Mouse (Mus musculus): ENCODE data around the gene Guca1a.
A peak's percentile ranks its signal among the peaks of the same experiment; 100 is the strongest.
"Not testable (repeated sequence)": the region's sequence is repeated elsewhere in the genome, so short reads cannot be mapped to it uniquely, and the experiment has no call there.

The Guca1a gene

GRCm38 (mm10) chr17:47409897-47410861 lies 9.8 kb upstream of the Guca1a start:
- not testable (repeated sequence) for DNase-seq (ENCODE audit: low read depth, low spot score)

GRCm38 (mm10) chr17:47408558-47408898 lies 8.1 kb upstream of the Guca1a start:
- no peak for DNase-seq (ENCODE audit: low read depth, low spot score)

GRCm38 (mm10) chr17:47407717-47408557 lies 7.6 kb upstream of the Guca1a start:
- DNase-seq (ENCODE audit: low read depth, low spot score) = no peak

- DNase-seq (ENCODE audit: low read depth, low spot score) = no peak
These were observed 1.3 kb downstream of the Guca1a start for GRCm38 (mm10) chr17:47399091-47399490.

GRCm38 (mm10) chr17:47395376-47395913 lies 4.9 kb downstream of the Guca1a start:
- no peak for DNase-seq (ENCODE audit: low read depth, low spot score)

GRCm38 (mm10) chr17:47394223-47394869 lies 6.0 kb downstream of the Guca1a start:
- no peak for DNase-seq (ENCODE audit: low read depth, low spot score)

GRCm38 (mm10) chr17:47386649-47387048 lies 13.7 kb downstream of the Guca1a start:
- DNase-seq (ENCODE audit: low read depth, low spot score) = no peak

GRCm38 (mm10) chr17:47385145-47385544 lies 15.2 kb downstream of the Guca1a start, which contains the start of gene Guca1b:
Gene Guca1b, plus strand, starts transcription at chr17:47385393.
- peak; percentile 24 for DNase-seq (ENCODE audit: low read depth, low spot score)

- no peak for DNase-seq (ENCODE audit: low read depth, low spot score)
These were observed 16.3 kb downstream of the Guca1a start for GRCm38 (mm10) chr17:47384064-47384463.

GRCm38 (mm10) chr17:47383266-47383665 lies 17.1 kb downstream of the Guca1a start:
- DNase-seq (ENCODE audit: low read depth, low spot score) = no peak

- DNase-seq (ENCODE audit: low read depth, low spot score) = no peak
These were observed 18.5 kb downstream of the Guca1a start for GRCm38 (mm10) chr17:47381917-47382316.

GRCm38 (mm10) chr17:47378133-47378532 lies 22.3 kb downstream of the Guca1a start:
- DNase-seq (ENCODE audit: low read depth, low spot score) = no peak

GRCm38 (mm10) chr17:47376779-47377280 lies 23.6 kb downstream of the Guca1a start:
- DNase-seq (ENCODE audit: low read depth, low spot score) = no peak

GRCm38 (mm10) chr17:47373991-47374390 lies 26.4 kb downstream of the Guca1a start:
- DNase-seq (ENCODE audit: low read depth, low spot score) = no peak

GRCm38 (mm10) chr17:47371451-47371850 lies 28.9 kb downstream of the Guca1a start:
- DNase-seq (ENCODE audit: low read depth, low spot score) = peak; percentile 82

- no peak for DNase-seq (ENCODE audit: low read depth, low spot score)
These were observed 31.3 kb downstream of the Guca1a start for GRCm38 (mm10) chr17:47369087-47369443.

GRCm38 (mm10) chr17:47368401-47369086 lies 31.8 kb downstream of the Guca1a start, which contains the start of gene Mrps10:
Gene Mrps10, plus strand, starts transcription at chr17:47368887.
- peak; percentile 83 for DNase-seq (ENCODE audit: low read depth, low spot score)

- no peak for DNase-seq (ENCODE audit: low read depth, low spot score)
These were observed 39.0 kb downstream of the Guca1a start for GRCm38 (mm10) chr17:47361343-47361742.

- DNase-seq (ENCODE audit: low read depth, low spot score) = peak; percentile 20
These were observed 40.4 kb downstream of the Guca1a start for GRCm38 (mm10) chr17:47359964-47360363.

GRCm38 (mm10) chr17:47349721-47350319 lies 50.6 kb downstream of the Guca1a start:
- no peak for DNase-seq (ENCODE audit: low read depth, low spot score)
